Mouse (Mus musculus): ENCODE data around the gene Wnt5b. TPM values are rescaled to one million over a fixed set of nuclear protein-coding genes. Genes with fewer than 3 reads are reported as not detected.
"Not testable (repeated sequence)": the region's sequence is repeated elsewhere in the genome, so short reads cannot be mapped to it uniquely, and the experiment has no call there.

The Wnt5b gene
- total RNA-seq, 2 experiments from 2014 or later = 1.7 to 1.9 TPM

DNA sequence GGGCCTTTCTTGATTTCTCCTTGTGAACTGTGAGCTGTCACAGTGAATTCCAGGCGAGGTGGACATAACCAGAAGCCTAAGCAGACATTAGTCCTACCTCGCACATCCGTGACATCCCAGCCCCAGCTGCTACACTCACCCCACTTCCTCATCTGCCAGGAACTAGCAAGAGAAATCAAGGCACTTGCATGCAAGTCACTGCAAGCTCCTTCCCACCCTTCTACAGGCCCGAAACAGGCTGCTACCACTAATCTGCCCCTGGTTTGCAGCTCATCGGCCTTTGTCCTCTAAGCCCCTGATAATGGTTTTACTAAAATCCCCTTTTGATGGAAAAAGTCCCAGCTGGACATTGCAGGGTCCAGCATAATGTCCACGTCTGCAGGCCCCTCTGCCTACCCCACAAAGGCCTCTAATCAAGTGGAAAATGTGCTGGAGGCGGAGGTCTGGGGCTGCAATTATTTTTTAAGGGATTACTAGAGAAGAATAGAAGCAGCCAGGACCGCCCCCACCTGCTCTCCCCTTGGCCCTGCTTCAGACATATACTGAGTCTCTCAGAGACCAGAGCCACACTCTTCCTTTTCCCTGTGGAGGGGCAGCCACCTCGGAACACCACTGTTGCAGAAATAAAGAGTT is 52.0 kb downstream of the Wnt5b start:
- Histone ChIP-seq H3K4me3 (no peak overlapping the region), H3K27ac (no peak overlapping the region)
- intact Hi-C loops (cut with DNase I) = loop anchor here (5.0 kb wide), 3 partner anchors 215 to 705 kb away; no protein-coding TSS in a partner anchor
- DNase-seq (ENCODE audit: extremely low spot score in 1 of 2, low spot score in 2 of 2) = no peak
- TF ChIP-seq CTCF (IDR thresholded peaks at IDR 0.05) = no peak

DNA sequence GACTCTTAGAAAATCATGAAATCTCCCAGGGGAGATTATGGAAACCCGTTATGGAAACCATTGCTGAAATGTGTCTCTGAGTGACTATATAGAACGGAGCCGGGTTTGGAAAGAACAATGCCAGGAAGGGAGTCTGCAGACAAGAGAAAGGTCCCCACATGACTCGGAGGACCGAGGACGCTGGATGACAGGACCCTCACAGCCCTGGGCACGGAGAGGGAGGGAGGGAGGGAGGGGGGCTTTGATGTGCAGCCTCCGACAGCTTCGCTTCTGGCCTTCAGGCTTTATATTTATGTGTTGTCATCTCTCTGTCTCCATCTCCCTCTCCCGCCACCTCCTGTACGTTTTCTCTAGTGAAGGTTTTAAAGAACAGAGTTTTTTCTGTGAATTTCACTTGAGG is 53.1 kb downstream of the Wnt5b start:
- H3K4me3 ChIP-seq = no peak overlapping the region

DNA sequence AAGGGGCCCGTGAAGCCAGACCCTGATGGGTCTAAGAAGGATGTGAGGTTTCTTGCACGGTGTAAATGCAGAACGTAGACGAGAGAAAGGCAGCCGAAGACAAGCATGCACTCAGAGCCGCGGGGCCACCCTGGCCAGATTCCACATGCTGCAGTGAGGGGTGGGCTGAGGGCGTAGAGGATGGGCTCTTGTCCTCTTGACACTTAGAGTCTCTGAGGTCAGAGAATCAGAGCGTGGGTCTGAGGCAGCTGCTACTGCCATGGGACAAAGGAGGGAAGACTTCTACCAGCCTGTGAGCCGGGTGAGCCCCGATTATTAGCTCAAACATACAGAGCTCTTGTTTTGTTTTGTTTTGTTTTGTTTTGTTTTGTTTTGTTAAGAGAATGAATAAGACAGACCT is 53.6 kb downstream of the Wnt5b start:
- no peak for TF ChIP-seq CTCF (IDR thresholded peaks at IDR 0.05)
- no peak for DNase-seq (ENCODE audit: extremely low spot score in 1 of 2, low spot score in 2 of 2)
- intact Hi-C loops (cut with DNase I) = loop anchor here (5.0 kb wide), 3 partner anchors 217 to 707 kb away; no protein-coding TSS in a partner anchor
- Histone ChIP-seq H3K4me3 (no peak overlapping the region), H3K27ac (no peak overlapping the region)

More for the DNA sequence above, 53.1 kb downstream of the Wnt5b start:
- DNase-seq (ENCODE audit: extremely low spot score in 1 of 2, low spot score in 2 of 2) = no peak
- intact Hi-C loops (cut with DNase I) = loop anchor here (5.0 kb wide), 3 partner anchors 216 to 706 kb away; no protein-coding TSS in a partner anchor
- H3K27ac ChIP-seq = no peak overlapping the region
- TF ChIP-seq CTCF (IDR thresholded peaks at IDR 0.05) = no peak

DNA sequence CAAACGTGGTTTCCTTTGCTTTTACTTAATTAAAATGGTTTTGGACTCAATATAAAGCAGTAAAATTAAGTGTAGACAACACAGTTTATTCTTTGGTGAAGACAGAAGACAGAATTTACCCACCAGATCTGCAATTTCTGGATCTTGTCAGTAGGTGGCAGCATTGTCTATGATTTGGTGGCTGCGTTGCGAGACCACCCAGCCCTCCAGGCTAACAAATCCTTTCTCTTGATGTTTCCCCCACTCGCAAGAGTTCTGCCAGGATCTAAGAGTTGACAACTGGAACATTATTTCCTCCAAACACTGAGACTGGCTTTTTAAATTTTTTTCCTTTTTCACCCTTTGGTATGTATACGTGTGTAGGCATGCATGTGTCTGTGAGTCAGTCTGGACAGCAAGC is 54.4 kb downstream of the Wnt5b start:
- TF ChIP-seq CTCF (IDR thresholded peaks at IDR 0.05) = peak; percentile 86
- Histone ChIP-seq H3K27ac (no peak overlapping the region), H3K4me3 (no peak overlapping the region)
- DNase-seq (ENCODE audit: extremely low spot score in 1 of 2, low spot score in 2 of 2) = no peak
- intact Hi-C loops (cut with DNase I) = loop anchor here (5.0 to 10.0 kb wide), 6 partner anchors 218 to 708 kb away; partner anchors contain the start of genes Erc1 and Wnk1

DNA sequence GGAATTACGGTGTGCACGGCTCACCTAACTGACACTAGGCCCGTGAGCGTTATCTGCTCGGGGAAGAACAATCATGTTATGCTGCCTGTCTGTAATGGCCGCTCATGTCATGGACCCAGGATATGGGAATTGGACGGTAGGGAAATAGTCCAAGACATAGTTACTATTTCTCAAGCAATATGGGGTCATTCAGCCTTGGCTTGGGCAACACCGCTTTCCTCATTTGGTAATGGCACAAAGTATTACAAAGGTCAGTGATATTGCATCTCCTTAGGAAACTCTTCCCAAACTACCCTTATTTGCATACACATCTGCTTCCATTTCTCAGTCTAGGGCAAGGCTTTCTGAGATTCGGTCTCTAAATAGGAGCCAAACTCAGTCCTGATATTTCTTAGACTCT is 56.5 kb downstream of the Wnt5b start:
- intact Hi-C loops (cut with DNase I) = loop anchor here (5.0 to 10.0 kb wide), 3 partner anchors 277 to 547 kb away; partner anchors contain the start of genes Erc1 and Wnk1

DNA sequence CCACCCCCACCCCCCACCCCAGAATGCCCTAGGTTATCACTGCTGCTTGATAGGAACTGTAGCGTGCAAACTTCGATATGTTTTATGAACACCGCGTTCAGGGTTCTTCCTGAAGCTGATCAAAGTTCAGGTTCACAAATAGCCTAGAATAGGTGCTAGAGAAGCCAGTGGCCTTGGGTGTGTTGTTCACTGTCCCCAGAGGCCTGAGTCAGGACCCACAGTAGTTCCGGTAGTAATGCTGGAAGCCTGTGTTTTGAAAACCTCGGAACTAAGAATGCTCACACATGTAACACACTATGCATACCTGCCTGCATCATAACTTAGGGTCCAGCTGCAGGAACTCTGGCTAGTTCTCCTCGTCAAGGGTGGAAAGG is 57.1 kb downstream of the Wnt5b start:
- intact Hi-C loops (cut with DNase I) = loop anchor here (5.0 to 10.0 kb wide), 3 partner anchors 278 to 548 kb away; partner anchors contain the start of genes Erc1 and Wnk1
- Histone ChIP-seq H3K27ac (no peak overlapping the region), H3K4me3 (no peak overlapping the region)
- DNase-seq (ENCODE audit: extremely low spot score in 1 of 2, low spot score in 2 of 2) = no peak
- no peak for TF ChIP-seq CTCF (IDR thresholded peaks at IDR 0.05)

More for the DNA sequence above, 56.5 kb downstream of the Wnt5b start:
- Histone ChIP-seq H3K4me3 (no peak overlapping the region), H3K27ac (no peak overlapping the region)
- TF ChIP-seq CTCF (IDR thresholded peaks at IDR 0.05) = no peak
- no peak for DNase-seq (ENCODE audit: extremely low spot score in 1 of 2, low spot score in 2 of 2)

DNA sequence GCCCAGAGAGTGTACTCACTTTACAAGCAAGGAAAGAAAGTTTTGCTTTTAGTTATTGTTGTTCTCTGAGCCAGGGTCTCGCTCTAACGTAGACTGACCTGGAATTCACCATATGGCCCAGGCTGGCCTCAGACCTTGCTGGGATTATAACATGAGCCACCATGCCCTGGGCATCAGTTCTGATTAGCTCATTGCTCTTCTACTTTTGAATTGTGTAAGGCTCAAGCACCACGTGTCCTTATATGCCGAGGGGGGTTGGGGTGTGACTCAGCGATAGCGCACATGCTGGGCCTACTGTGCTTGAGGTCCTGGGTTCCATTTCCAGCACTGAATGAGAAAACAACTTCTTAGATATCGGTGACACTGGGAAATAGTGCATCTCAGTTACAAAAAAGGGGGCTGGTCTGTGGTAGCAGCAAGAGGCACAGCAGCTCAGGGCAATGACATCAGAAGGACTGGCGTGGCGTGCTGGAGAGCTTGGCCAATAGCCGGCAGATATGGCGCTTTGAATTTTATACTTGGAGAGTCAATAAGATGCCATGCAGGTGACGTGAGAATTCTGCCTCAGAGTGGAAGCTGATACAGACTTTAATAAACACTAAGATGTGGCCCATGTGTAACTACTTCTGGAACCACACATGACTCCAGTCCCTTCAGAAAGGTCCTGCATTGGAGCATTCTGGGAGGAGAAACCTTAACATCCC is 57.6 kb downstream of the Wnt5b start:
- Histone ChIP-seq H3K4me3 (no peak overlapping the region), H3K27ac (no peak overlapping the region)
- no peak for TF ChIP-seq CTCF (IDR thresholded peaks at IDR 0.05)
- DNase-seq (ENCODE audit: extremely low spot score in 1 of 2, low spot score in 2 of 2) = no peak
- intact Hi-C loops (cut with DNase I) = loop anchor here (5.0 to 10.0 kb wide), 3 partner anchors 278 to 548 kb away; partner anchors contain the start of genes Erc1 and Wnk1

DNA sequence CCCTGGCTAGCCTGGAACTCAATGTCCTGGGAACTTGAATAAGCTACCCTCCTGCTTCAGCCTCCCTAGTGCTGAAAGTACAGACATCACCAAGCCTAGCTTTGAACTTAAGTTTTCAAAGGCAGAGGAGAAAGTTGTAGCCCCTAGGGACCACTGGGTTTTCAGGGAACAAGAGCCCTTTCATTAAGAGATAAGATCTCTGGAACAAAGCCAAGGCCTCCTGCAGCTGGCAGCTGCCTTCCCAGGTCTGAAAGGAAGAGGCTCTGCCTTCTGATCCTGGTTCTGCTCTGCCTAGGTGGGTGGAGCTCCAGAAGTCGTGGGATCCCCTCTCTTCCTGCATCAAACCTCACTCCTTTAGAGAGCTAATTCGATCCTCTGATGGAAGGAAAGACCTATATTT is 58.7 kb downstream of the Wnt5b start:
- no peak for DNase-seq (ENCODE audit: extremely low spot score in 1 of 2, low spot score in 2 of 2)
- Histone ChIP-seq H3K4me3 (no peak overlapping the region), H3K27ac (no peak overlapping the region)
- TF ChIP-seq CTCF (IDR thresholded peaks at IDR 0.05) = no peak
- intact Hi-C loops (cut with DNase I) = loop anchor here (5.0 to 10.0 kb wide), 3 partner anchors 279 to 549 kb away; partner anchors contain the start of genes Erc1 and Wnk1

DNA sequence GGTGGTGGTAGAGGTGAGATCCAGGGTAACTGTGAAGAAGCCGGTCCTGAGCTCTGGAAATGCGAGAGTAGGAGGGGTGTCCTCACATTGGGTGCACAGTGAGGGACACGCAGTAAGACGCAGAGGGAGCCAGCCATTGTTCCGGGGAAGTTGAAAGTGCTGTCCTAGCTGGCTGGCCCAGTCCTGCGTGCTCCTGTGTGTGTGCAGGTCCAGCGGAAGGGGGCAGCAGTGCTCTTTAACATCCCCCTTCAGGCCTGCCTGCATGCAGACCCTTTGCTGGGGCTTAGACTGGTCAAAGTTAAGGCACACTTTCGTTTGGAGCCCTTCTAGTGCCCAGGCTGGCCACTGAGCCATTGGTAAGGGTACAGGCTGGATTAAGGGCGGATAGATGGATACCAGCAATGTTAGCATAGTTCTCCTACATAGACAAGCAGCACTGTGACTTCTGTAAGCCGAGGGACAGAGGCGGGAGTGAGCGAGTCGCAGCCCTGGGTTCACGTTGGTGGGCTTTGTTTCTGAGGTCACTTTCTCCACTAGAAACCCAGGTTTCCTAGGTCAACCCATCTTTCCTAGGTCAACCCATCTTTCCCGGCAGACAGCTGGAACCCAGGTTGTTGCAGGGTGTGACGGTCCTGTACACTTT is 61.1 kb downstream of the Wnt5b start:
- DNase-seq (ENCODE audit: extremely low spot score in 1 of 2, low spot score in 2 of 2) = peak; percentile 45 to 56
- intact Hi-C loops (cut with DNase I) = loop anchor here (5.0 to 10.0 kb wide), 3 partner anchors 282 to 552 kb away; partner anchors contain the start of gene Wnk1
- TF ChIP-seq CTCF (IDR thresholded peaks at IDR 0.05) = peak; percentile 59
- Histone ChIP-seq H3K4me3 (peak overlapping the region; percentile 88), H3K27ac (no peak overlapping the region)

DNA sequence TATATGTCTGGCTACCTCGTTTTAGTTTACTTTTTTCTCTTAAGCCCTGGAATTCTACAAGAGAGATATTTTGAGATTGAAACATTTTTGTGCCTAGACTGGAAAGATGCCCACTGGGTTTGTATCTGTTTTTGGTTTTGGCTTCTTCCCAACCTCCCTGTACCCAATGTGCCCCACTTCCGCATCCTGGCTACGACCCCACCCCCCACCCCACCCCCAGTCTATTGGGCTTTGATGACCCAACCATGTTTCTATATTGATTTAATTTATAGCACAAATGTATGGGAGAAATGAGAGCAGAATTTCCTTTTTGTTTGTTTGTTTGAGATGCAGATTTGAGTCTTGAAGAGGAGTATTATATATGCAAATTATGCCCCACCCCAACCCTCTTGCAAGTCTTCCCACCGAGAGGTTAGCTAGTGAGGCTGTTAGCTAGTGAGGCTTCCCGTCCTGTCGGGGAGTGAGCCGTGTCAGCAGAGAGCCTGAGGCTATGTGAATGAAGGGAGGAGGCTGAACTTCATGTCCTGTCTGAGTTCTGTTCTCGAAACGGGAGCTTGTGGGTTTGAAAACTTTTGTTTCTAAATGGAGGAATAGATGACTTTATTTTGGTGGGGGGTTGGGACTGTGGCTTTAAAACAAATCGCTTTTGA is 62.3 kb downstream of the Wnt5b start:
- H3K27ac ChIP-seq; DNase-seq (ENCODE audit: extremely low spot score in 1 of 2, low spot score in 2 of 2): not testable (repeated sequence)
- intact Hi-C loops (cut with DNase I) = loop anchor here (5.0 to 10.0 kb wide), 3 partner anchors 283 to 553 kb away; partner anchors contain the start of gene Wnk1
- H3K4me3 ChIP-seq = peak overlapping the region; percentile 88

DNA sequence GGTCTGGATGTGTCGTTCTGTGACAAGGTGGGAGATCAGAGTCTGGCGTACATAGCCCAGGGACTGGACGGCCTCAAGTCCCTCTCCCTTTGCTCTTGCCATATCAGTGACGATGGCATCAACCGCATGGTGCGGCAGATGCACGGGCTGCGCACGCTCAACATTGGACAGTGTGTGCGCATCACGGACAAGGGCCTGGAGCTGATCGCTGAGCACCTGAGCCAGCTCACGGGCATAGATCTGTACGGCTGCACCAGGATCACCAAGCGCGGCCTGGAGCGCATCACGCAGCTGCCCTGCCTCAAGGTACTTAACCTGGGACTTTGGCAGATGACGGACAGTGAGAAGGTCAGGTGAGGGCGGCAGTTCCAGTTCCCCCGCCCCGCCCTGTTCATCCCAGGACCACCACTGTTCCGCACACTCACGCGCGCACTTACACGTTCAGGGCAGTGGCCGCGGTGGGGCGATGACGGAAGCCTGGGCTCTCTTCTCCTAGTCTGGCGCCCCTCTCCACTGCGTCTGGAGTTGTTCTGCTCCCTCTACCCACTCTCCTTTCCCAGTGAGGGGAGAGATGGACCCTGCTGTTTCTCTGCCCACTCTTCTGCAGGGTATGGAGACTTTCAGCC is 63.3 kb downstream of the Wnt5b start:
- intact Hi-C loops (cut with DNase I) = loop anchor here (5.0 to 10.0 kb wide), 3 partner anchors 284 to 554 kb away; partner anchors contain the start of gene Wnk1
- TF ChIP-seq CTCF (IDR thresholded peaks at IDR 0.05) = no peak

More for the DNA sequence above, 63.3 kb downstream of the Wnt5b start:
- peak; percentile 28 to 33 for DNase-seq (ENCODE audit: extremely low spot score in 1 of 2, low spot score in 2 of 2)
- Histone ChIP-seq H3K27ac (peak overlapping the region; percentile 90), H3K4me3 (peak overlapping the region; percentile 88)

All from left cerebral cortex, adult 2 months (tissue).